Mouse (Mus musculus) embryonic fibroblast, embryonic 13.5 days (primary cell): ENCODE measurements at regions not wholly inside any gene's neighbourhood (a gene's known extent, or its start where the extent isn't known, plus 50 kb on each side); places are given as distances from the start of the nearest gene placed in this dataset.

Experiments
- CTCF ChIP-seq: IDR thresholded peaks from 2 replicates; pipeline ENCODE4 v1.5.1; 2011; ENCODE audit warnings: mild to moderate bottlenecking, control low read depth, low read length, moderate library complexity, borderline replicate concordance; ENCODE audit not compliant: insufficient read depth
- POLR2A ChIP-seq: IDR thresholded peaks from 2 replicates; pipeline ENCODE4 v1.6.1; 2011; ENCODE audit warnings: low read depth, mild to moderate bottlenecking, control low read depth, low read length, moderate library complexity

DNA sequence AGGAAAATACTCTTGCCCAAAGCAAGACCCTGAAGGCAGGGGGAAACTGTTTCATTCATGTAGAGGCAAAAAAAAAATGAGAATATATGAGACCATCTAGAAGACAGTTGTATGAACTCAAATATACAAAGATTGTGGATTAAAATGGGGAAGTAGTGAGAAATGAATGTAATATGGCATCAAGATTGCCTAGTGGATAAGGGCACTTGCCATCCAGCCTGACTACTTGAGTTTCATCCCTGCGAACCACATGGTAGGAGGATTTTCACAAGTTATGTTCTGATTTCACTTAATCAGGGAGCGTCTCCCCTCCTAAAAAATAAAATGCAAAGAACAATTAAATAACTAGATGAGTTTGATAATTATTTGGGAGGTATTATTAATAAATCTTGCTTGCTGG is 81.8 kb upstream of the Tmem164 start:
- TF ChIP-seq POLR2A (no peak), CTCF (no peak)
